Mouse (Mus musculus) MEL (cell line): ENCODE data around the gene Ndel1.

Source experiments
- CTCF ChIP-seq, 3 experiments: IDR thresholded peaks in 2 of 3; conservative IDR thresholded peaks in 1 of 3; 2 replicates each; pipeline ENCODE4 v1.5.1; 2011 to 2012; ENCODE audit warnings: low read length in 3 of 3, low read depth in 2 of 3, mild to moderate bottlenecking in 2 of 3, improper control_type of control experiment in 1 of 3, inconsistent platforms in 1 of 3, mixed read lengths in 1 of 3, moderate library complexity in 1 of 3; ENCODE audit not compliant: control insufficient read depth in 1 of 3, insufficient read depth in 1 of 3, poor library complexity in 1 of 3, severe bottlenecking in 1 of 3
- NRF1 ChIP-seq: IDR thresholded peaks from 2 replicates; pipeline ENCODE4 v1.6.1; 2014; ENCODE audit warnings: low read depth, mild to moderate bottlenecking, inconsistent platforms, low read length, improper control_type of control experiment, moderate library complexity; ENCODE audit not compliant: poor library complexity, insufficient read depth, severe bottlenecking

GRCm38 (mm10) chr11:68862260-68862659 lies 9.4 kb downstream of the Ndel1 start:
- TF ChIP-seq NRF1, result no peak
- TF ChIP-seq CTCF (IDR thresholded peaks at IDR 0.05 in 2 of 3, conservative IDR thresholded peaks at IDR 0.05 in 1 of 3; ENCODE audit: control insufficient read depth in 1 of 3, insufficient read depth in 1 of 3, low read depth in 2 of 3, low read length in 3 of 3, poor library complexity in 1 of 3, severe bottlenecking in 1 of 3), result no peak
